Mouse (Mus musculus) liver, adult 2 months (tissue): ENCODE results near the gene Phf21b. TPM values are rescaled to one million over a fixed set of nuclear protein-coding genes. Genes with fewer than 3 reads are reported as not detected.

Experiments used
- DNase-seq: peaks from one replicate; pipeline ENCODE4 v3.0.0-alpha.2; 2011; ENCODE audit warnings: low read depth, low spot score; ENCODE audit errors: extremely low read depth
- H3K27ac ChIP-seq: fragments of 200-500 bp; replicated peaks from 2 replicates; pipeline ENCODE4 v1.5.1; 2012; ENCODE audit warnings: low read depth, mild to moderate bottlenecking, control low read depth, inconsistent platforms, low read length; ENCODE audit not compliant: insufficient read depth
- H3K27me3 ChIP-seq: fragments of 200-500 bp; 2 replicates; pipeline ENCODE4 v1.6.1; 2012; ENCODE audit warnings: mild to moderate bottlenecking, moderate library complexity, low read length, inconsistent platforms; ENCODE audit not compliant: control insufficient read depth, insufficient read depth
- H3K36me3 ChIP-seq: fragments of 200-500 bp; 2 replicates; pipeline ENCODE4 v1.6.1; 2012; ENCODE audit warnings: low read length, inconsistent platforms; ENCODE audit not compliant: control insufficient read depth, insufficient read depth
- H3K4me1 ChIP-seq: fragments of 200-500 bp; 2 replicates; pipeline ENCODE4 v1.6.1; 2011; ENCODE audit warnings: low read length; ENCODE audit not compliant: control insufficient read depth, insufficient read depth
- H3K4me3 ChIP-seq: fragments of 200-500 bp; 2 replicates; pipeline ENCODE4 v1.5.1; 2011; ENCODE audit warnings: low read depth, mild to moderate bottlenecking, control low read depth, low read length, moderate library complexity; ENCODE audit not compliant: insufficient read depth
- H3K79me2 ChIP-seq: fragments of 200-500 bp; 2 replicates; pipeline ENCODE4 v1.6.1; 2012; ENCODE audit warnings: inconsistent platforms, mild to moderate bottlenecking, low read length, moderate library complexity; ENCODE audit not compliant: control insufficient read depth, insufficient read depth
- H3K9ac ChIP-seq: fragments of 200-500 bp; 2 replicates; pipeline ENCODE4 v1.6.1; 2012; ENCODE audit warnings: low read depth, mild to moderate bottlenecking, control low read depth, inconsistent platforms, low read length
- CTCF ChIP-seq: fragments of 200-500 bp; IDR thresholded peaks from 2 replicates; pipeline ENCODE4 v1.5.1; 2011; ENCODE audit warnings: low read depth, low read length, control low read depth
- POLR2A ChIP-seq: fragments of 200-500 bp; IDR thresholded peaks from 2 replicates; pipeline ENCODE4 v1.6.1; 2011; ENCODE audit warnings: low read length, control low read depth; ENCODE audit not compliant: insufficient read depth; ENCODE audit errors: extremely low read depth
- WGBS: fragments of 180-500 bp; shearing (Covaris S2); methylation state at CpG from one replicate; pipeline ENCODE4 v1.1.7; 2018; 5-methylcytosine and 5-hydroxymethylcytosine counted together
- polyA plus RNA-seq: library from polyadenylated mRNA; depleted of rRNA; stranded (reverse); fragments of >200 nt; gene quantifications from 2 replicates; pipeline ENCODE4 v1.2.3, GENCODE M21; 2012
- total RNA-seq: library from RNA; depleted of rRNA; stranded (reverse); fragments of >200 nt; gene quantifications from 2 replicates; pipeline ENCODE4 v1.2.3, GENCODE M21; 2014

Phf21b gene
- total and polyA plus RNA-seq, 2 experiments = 0.28 to 0.29 TPM

- H3K9ac ChIP-seq = no peak overlapping the region
- no peak for DNase-seq
- no peaks in the 10 kb centered on the region for H3K4me1 ChIP-seq
- TF ChIP-seq CTCF = no peak
- no peak for TF ChIP-seq POLR2A
- H3K27me3 ChIP-seq = no peaks in the 10 kb centered on the region
- WGBS = 54% methylated on average over 19 of the region's 19 CpGs
- H3K79me2 ChIP-seq = no peaks in the 10 kb centered on the region
- H3K27ac ChIP-seq = no peak overlapping the region
- H3K4me3 ChIP-seq = no peak overlapping the region
- H3K36me3 ChIP-seq = no peaks in the 10 kb centered on the region
These were observed 13.7 kb downstream of the Phf21b start for GRCm38 (mm10) chr15:84841925-84842821.

GRCm38 (mm10) chr15:84840560-84840959 is 15.3 kb downstream of the Phf21b start:
- H3K4me3 ChIP-seq = no peak overlapping the region
- TF ChIP-seq POLR2A = no peak
- TF ChIP-seq CTCF = no peak
- H3K36me3 ChIP-seq = no peaks in the 10 kb centered on the region

GRCm38 (mm10) chr15:84839521-84839920 is 16.3 kb downstream of the Phf21b start:
- no peak overlapping the region for H3K4me3 ChIP-seq
- H3K4me1 ChIP-seq = no peaks in the 10 kb centered on the region
- DNase-seq = no peak
- H3K36me3 ChIP-seq = no peaks in the 10 kb centered on the region
- H3K27ac ChIP-seq = no peak overlapping the region
- H3K79me2 ChIP-seq = no peaks in the 10 kb centered on the region
- TF ChIP-seq CTCF = no peak
- no peak for TF ChIP-seq POLR2A
- 83% methylated on average over 3 of the region's 3 CpGs for WGBS
- no peaks in the 10 kb centered on the region; the same call in 1 of the 2 replicates for H3K27me3 ChIP-seq
- no peak overlapping the region for H3K9ac ChIP-seq

More at GRCm38 (mm10) chr15:84840560-84840959, 15.3 kb downstream of the Phf21b start:
- Histone ChIP-seq H3K9ac (no peak overlapping the region), H3K27me3 (no peaks in the 10 kb centered on the region; the same call in 1 of the 2 replicates), H3K27ac (no peak overlapping the region), H3K4me1 (no peaks in the 10 kb centered on the region), H3K79me2 (no peaks in the 10 kb centered on the region)
- no peak for DNase-seq
- 66% methylated on average over 3 of the region's 3 CpGs for WGBS

DNA sequence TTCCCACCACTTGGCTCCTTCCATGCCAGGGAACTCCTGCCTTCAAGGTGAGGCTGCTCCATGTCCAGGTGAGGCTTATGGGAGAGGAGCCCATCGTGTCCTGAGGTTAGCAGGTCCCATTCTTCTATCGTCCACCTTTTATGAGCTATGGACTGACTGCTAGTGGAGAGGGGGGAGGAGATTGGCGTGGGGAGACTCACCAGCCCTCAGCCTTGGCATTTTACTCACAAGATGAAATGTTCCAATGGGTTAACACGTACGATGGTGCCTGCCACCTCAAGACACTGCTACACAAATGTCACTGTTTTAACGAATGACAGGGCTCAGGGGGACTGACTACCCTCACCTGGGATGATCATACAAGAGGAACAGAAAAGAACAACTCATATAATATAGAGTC is 18.0 kb downstream of the Phf21b start:
- DNase-seq = no peak
- 82% methylated on average over 6 of the region's 6 CpGs for WGBS
- Histone ChIP-seq H3K27ac (no peak overlapping the region), H3K4me1 (no peaks in the 10 kb centered on the region), H3K36me3 (no peaks in the 10 kb centered on the region), H3K79me2 (no peaks in the 10 kb centered on the region), H3K4me3 (no peak overlapping the region), H3K27me3 (no peaks in the 10 kb centered on the region; the same call in 1 of the 2 replicates), H3K9ac (no peak overlapping the region)
- TF ChIP-seq POLR2A = no peak
- no peak for TF ChIP-seq CTCF

DNA sequence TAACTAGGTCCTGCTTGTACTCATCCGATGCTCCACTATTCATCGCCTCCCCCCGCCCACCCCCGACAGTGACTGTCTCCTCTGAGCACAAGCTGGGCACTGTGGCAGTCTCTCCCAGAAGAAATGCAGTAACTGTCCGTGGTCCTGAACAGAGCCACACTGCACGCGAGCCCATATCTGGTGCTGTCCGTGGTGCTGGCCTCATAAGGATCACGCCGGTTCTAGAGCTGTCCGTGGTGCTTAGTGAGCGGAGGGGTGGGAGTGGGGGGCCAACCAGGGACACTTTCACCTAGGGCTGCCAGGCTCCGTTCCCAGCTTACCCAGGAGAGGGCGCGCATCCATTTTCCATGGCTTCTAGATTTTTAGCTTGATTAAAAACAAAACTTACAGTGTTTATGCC is 26.4 kb downstream of the Phf21b start:
- no peaks in the 10 kb centered on the region for H3K27me3 ChIP-seq
- no peak overlapping the region for H3K9ac ChIP-seq
- H3K36me3 ChIP-seq = no peaks in the 10 kb centered on the region
- H3K4me1 ChIP-seq = no peaks in the 10 kb centered on the region
- no peak overlapping the region for H3K27ac ChIP-seq
- TF ChIP-seq CTCF (peak; percentile 53; the same call in 1 of the 2 replicates), POLR2A (no peak)
- peak; percentile 35 for DNase-seq
- H3K79me2 ChIP-seq = no peaks in the 10 kb centered on the region
- WGBS = 3% methylated on average over 15 of the region's 15 CpGs
- H3K4me3 ChIP-seq = no peak overlapping the region

- TF ChIP-seq POLR2A (no peak), CTCF (no peak)
- Histone ChIP-seq H3K4me3 (no peak overlapping the region), H3K36me3 (no peaks in the 10 kb centered on the region), H3K4me1 (no peaks in the 10 kb centered on the region), H3K27me3 (no peaks in the 10 kb centered on the region), H3K79me2 (no peaks in the 10 kb centered on the region), H3K9ac (no peak overlapping the region), H3K27ac (no peak overlapping the region)
- no peak for DNase-seq
- WGBS = 92% methylated on average over 12 of the region's 12 CpGs
These were observed 27.2 kb downstream of the Phf21b start for GRCm38 (mm10) chr15:84828603-84829002.
